Comparison of ENCODE assay signal across 20 mouse cellular contexts in the genomic region with DNA sequence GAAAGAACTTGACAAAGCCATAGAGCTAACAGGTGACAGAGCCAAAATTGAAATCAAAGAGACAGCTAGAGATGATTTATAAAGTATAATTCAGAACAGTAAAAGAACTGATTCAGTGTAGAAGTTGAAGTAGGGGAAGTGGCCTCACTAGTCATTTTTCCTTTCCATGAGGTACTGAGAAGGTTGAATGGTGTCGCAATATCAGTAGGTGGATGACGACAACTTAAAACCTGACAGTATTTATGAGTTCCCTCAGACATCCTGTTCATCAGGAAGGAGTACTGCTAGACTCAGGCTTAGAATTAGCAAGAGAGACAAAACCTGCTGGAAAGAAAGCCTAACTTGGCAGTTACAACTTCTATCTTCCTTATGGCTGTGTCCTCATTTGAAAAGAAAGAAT.
"Had no signal": no experiment of that assay in that cellular context is flagged by ENCODE, and none has a peak within 500 bp of the region (broad histone marks: within the 10 kb centered on the region; RNA-seq: fewer than 3 reads in every experiment).

No protein-coding gene starts in this region.

- H3K27me3 ChIP-seq: lung, embryonic 15.5 days; megakaryocyte, embryonic 14.5 days; midbrain, embryonic 13.5 days; midbrain, embryonic 15.5 days; neural tube, embryonic 13.5 days; neural tube, embryonic 15.5 days had no signal

- H3K4me2 ChIP-seq: lung, embryonic 15.5 days; midbrain, embryonic 11.5 days; midbrain, embryonic 13.5 days; midbrain, embryonic 15.5 days; neural tube, embryonic 13.5 days; neural tube, embryonic 15.5 days had no signal

- H3K4me3 ChIP-seq: lung, embryonic 15.5 days; megakaryocyte, embryonic 14.5 days; midbrain, embryonic 13.5 days; midbrain, embryonic 15.5 days; neural tube, embryonic 13.5 days; neural tube, embryonic 15.5 days had no signal

- H3K36me3 ChIP-seq: lung, embryonic 15.5 days; midbrain, embryonic 13.5 days; midbrain, embryonic 15.5 days; neural tube, embryonic 13.5 days; neural tube, embryonic 15.5 days had no signal

- ATAC-seq: liver, postnatal 0 days; lung, postnatal 0 days; midbrain, embryonic 13.5 days; midbrain, embryonic 15.5 days had no signal

- DNase-seq: liver, postnatal 0 days; lung, adult 2 months; lung, postnatal 14 days; lung, postnatal 36 days; retina, postnatal 1 day; right cerebral cortex, adult 18-20 months; right cerebral cortex, postnatal 25 days; right cerebral cortex, postnatal 4 days; spleen, adult 18-20 months; thymus, adult 18-20 months; thymus, postnatal 14 days; thymus, postnatal 36 days had no signal
